34 mouse cellular contexts compared by ENCODE assay signal in the genomic region with DNA sequence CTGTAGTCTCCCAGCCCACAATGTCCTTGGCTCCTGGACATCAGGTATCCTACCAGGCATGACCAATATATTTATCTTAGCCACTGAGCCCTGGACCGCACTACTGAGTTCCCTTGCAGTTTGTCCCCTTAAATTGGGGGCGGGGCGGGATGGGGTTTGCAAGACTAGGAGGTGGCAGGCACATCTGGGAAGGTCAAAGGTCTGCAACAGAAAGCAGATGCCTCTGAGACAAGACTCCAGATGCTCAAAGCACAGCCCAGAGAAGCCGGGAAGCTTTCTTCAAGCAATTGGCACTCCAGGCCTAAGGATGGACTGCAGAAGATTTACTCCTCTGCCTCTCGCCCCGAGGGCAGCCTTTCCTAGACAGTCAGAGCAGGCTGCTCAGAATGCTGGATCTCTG. TPM values are rescaled to one million over a fixed set of nuclear protein-coding genes. Genes with fewer than 3 reads are reported as not detected.
DNase-seq lines count a peak whose midpoint lies in the region; ATAC-seq lines count a peak whose summit lies in the region.
"Had no signal": no experiment of that assay in that cellular context is flagged by ENCODE, and none has a peak within 500 bp of the region (broad histone marks: within the 10 kb centered on the region; RNA-seq: fewer than 3 reads in every experiment).

No protein-coding gene starts in this region.

- H3K9me3 ChIP-seq in kidney, embryonic 15.5 days (replicated peaks), result no peaks in the 10 kb centered on the region
- no peaks in the 10 kb centered on the region for H3K9me3 ChIP-seq in limb, embryonic 11.5 days (ENCODE audit: control insufficient read depth, low read length)
- no peaks in the 10 kb centered on the region for H3K9me3 ChIP-seq in liver, embryonic 12.5 days (replicated peaks)
- H3K9me3 ChIP-seq: embryonic facial prominence, embryonic 15.5 days; forebrain, embryonic 13.5 days; heart, embryonic 13.5 days; liver, embryonic 15.5 days had no signal

- 28% methylated on average over 6 of the region's 6 CpGs for WGBS in kidney, embryonic 15.5 days
- 5% methylated on average over 6 of the region's 6 CpGs for WGBS in limb, embryonic 11.5 days
- 63% methylated on average over 6 of the region's 6 CpGs for WGBS in liver, embryonic 12.5 days (ENCODE audit: insufficient replicate concordance)

- no peak for DNase-seq in kidney, adult 8-10 months
- peak; percentile 81 for DNase-seq in embryo, embryonic 10.5 days (ENCODE audit: low spot score)
- peak; percentile 70 for DNase-seq in embryo, embryonic 9.5 days (ENCODE audit: extremely low spot score)
- DNase-seq in limb, embryonic 11.5 days (ENCODE audit: low spot score), result peak; percentile 59
- DNase-seq in cerebellum, postnatal 36 days, result no peak
- DNase-seq: adrenal gland, adult 2 months; adrenal gland, postnatal 36 days; B cell, adult 2 months; cerebellum, adult 18-20 months; cerebellum, postnatal 10 days; heart, adult 2 months; heart, postnatal 10 days; layer of hippocampus, postnatal 36 days; left cerebral cortex, postnatal 4 days; liver; lung, embryonic 14.5 days; lung, postnatal 36 days; midbrain, embryonic 14.5 days; spleen, adult 18-20 months; thymus, adult 2 months; thymus, postnatal 36 days had no signal

- H3K4me3 ChIP-seq in kidney, embryonic 15.5 days (replicated peaks), result no peak overlapping the region
- no peak overlapping the region for H3K4me3 ChIP-seq in limb, embryonic 11.5 days (ENCODE audit: low read depth, low read length)
- H3K4me3 ChIP-seq in liver, embryonic 12.5 days, result no peak overlapping the region
- H3K4me3 ChIP-seq: embryonic facial prominence, embryonic 15.5 days; forebrain, embryonic 13.5 days; heart, adult 2 months; heart, embryonic 13.5 days; liver, embryonic 15.5 days had no signal

- no peak overlapping the region for H3K27ac ChIP-seq in kidney, embryonic 15.5 days
- no peak overlapping the region for H3K27ac ChIP-seq in limb, embryonic 11.5 days (replicated peaks; ENCODE audit: low read depth, low read length)
- H3K27ac ChIP-seq in liver, embryonic 12.5 days, result no peak overlapping the region
- H3K27ac ChIP-seq: embryonic facial prominence, embryonic 15.5 days; forebrain, embryonic 13.5 days; heart, adult 2 months; heart, embryonic 13.5 days; kidney, postnatal 0 days; liver, embryonic 15.5 days had no signal

- no peak overlapping the region for H3K9ac ChIP-seq in kidney, embryonic 15.5 days
- no peak overlapping the region for H3K9ac ChIP-seq in limb, embryonic 11.5 days (ENCODE audit: low read length)
- H3K9ac ChIP-seq in liver, embryonic 12.5 days, result no peak overlapping the region
- H3K9ac ChIP-seq: embryonic facial prominence, embryonic 15.5 days; forebrain, embryonic 13.5 days; heart, embryonic 13.5 days; liver, embryonic 15.5 days; lung, embryonic 14.5 days had no signal

- H3K36me3 ChIP-seq in kidney, embryonic 15.5 days, result no peaks in the 10 kb centered on the region
- no peaks in the 10 kb centered on the region for H3K36me3 ChIP-seq in limb, embryonic 11.5 days (ENCODE audit: control insufficient read depth, insufficient read depth, low read length)
- H3K36me3 ChIP-seq in liver, embryonic 12.5 days, result no peaks in the 10 kb centered on the region
- H3K36me3 ChIP-seq: embryonic facial prominence, embryonic 15.5 days; heart, embryonic 13.5 days; liver, embryonic 15.5 days had no signal

- H3K27me3 ChIP-seq in kidney, embryonic 15.5 days, result no peaks in the 10 kb centered on the region
- H3K27me3 ChIP-seq in limb, embryonic 11.5 days (ENCODE audit: control insufficient read depth, insufficient read depth, low read length), result no peaks in the 10 kb centered on the region
- no peaks in the 10 kb centered on the region for H3K27me3 ChIP-seq in liver, embryonic 12.5 days (replicated peaks)
- H3K27me3 ChIP-seq: embryonic facial prominence, embryonic 15.5 days; forebrain, embryonic 13.5 days; liver, embryonic 15.5 days had no signal

- peaks cover 13% of the 10 kb centered on the region for H3K4me1 ChIP-seq in kidney, embryonic 15.5 days
- H3K4me1 ChIP-seq in limb, embryonic 11.5 days (ENCODE audit: control insufficient read depth, insufficient read depth, low read length), result no peaks in the 10 kb centered on the region; the same call in none of the 2 replicates
- no peaks in the 10 kb centered on the region for H3K4me1 ChIP-seq in liver, embryonic 12.5 days
- H3K4me1 ChIP-seq: heart, embryonic 13.5 days; liver, embryonic 15.5 days had no signal

- peak; percentile 46; the same call in 1 of the 2 replicates for ATAC-seq in kidney, embryonic 15.5 days (replicated peaks; ENCODE audit: low FRiP score)
- ATAC-seq in limb, embryonic 11.5 days (ENCODE audit: insufficient number of reproducible peaks, low FRiP score, low TSS enrichment, low read depth), result no peak
- ATAC-seq in liver, embryonic 12.5 days, result no peak
- ATAC-seq: activated CD4-positive, CD25-positive, alpha-beta regulatory T cell, adult 4 months; forebrain, embryonic 13.5 days had no signal

- H3K4me2 ChIP-seq in kidney, embryonic 15.5 days, result no peak overlapping the region
- H3K4me2 ChIP-seq in limb, embryonic 11.5 days (ENCODE audit: low read depth, severe bottlenecking), result no peak overlapping the region
- no peak overlapping the region for H3K4me2 ChIP-seq in liver, embryonic 12.5 days
- H3K4me2 ChIP-seq: embryonic facial prominence, embryonic 15.5 days; forebrain, embryonic 13.5 days; heart, embryonic 13.5 days; liver, embryonic 15.5 days; lung, embryonic 14.5 days had no signal

RNA-seq across cellular contexts. Expression of a gene that starts 3.6 kb away (rescaled TPM):
- polyA plus RNA-seq in kidney, embryonic 15.5 days (2015; fragmentation: Nextera tagmentation; extraction: Ambion mirVana), result 0.18 TPM in 1 of 2 replicates, not detected in the other
- polyA plus RNA-seq in limb, embryonic 11.5 days (2014; fragmentation: Nextera tagmentation; extraction: Ambion mirVana), result not detected in 2 replicates
- not detected in 2 replicates for polyA plus RNA-seq in liver, embryonic 12.5 days (2016; fragmentation: Nextera tagmentation; extraction: Ambion mirVana)
- polyA plus RNA-seq: activated CD4-positive, CD25-positive, alpha-beta regulatory T cell, adult 4 months; adrenal gland, adult 2 months; brain, embryonic 14.5 days; cortical plate, adult 2 months; embryonic facial prominence, embryonic 15.5 days; forebrain, embryonic 13.5 days; frontal cortex, adult 2 months; heart, adult 2 months; heart, embryonic 13.5 days; intestine, embryonic 16.5 days; kidney, postnatal 0 days; large intestine, adult 2 months; liver, embryonic 15.5 days; lung, embryonic 14.5 days; midbrain, embryonic 14.5 days; thymus, adult 2 months had no signal

RNA-seq across cellular contexts. Expression of a gene that starts 25.1 kb away (rescaled TPM):
- not detected in 2 replicates for polyA plus RNA-seq in kidney, embryonic 15.5 days (2015; fragmentation: Nextera tagmentation; extraction: Ambion mirVana)
- not detected in 2 replicates for polyA plus RNA-seq in limb, embryonic 11.5 days (2014; fragmentation: Nextera tagmentation; extraction: Ambion mirVana)
- not detected in 2 replicates for polyA plus RNA-seq in liver, embryonic 12.5 days (2016; fragmentation: Nextera tagmentation; extraction: Ambion mirVana)
- polyA plus RNA-seq: activated CD4-positive, CD25-positive, alpha-beta regulatory T cell, adult 4 months; adrenal gland, adult 2 months; brain, embryonic 14.5 days; cortical plate, adult 2 months; embryonic facial prominence, embryonic 15.5 days; forebrain, embryonic 13.5 days; frontal cortex, adult 2 months; heart, adult 2 months; heart, embryonic 13.5 days; intestine, embryonic 16.5 days; kidney, postnatal 0 days; large intestine, adult 2 months; liver, embryonic 15.5 days; lung, embryonic 14.5 days; midbrain, embryonic 14.5 days; thymus, adult 2 months had no signal

RNA-seq across cellular contexts. Expression of a gene that starts 49.1 kb away (rescaled TPM):
- 0.13 TPM in 1 of 2 replicates, not detected in the other for polyA plus RNA-seq in kidney, embryonic 15.5 days (2015; fragmentation: Nextera tagmentation; extraction: Ambion mirVana)
- polyA plus RNA-seq in limb, embryonic 11.5 days (2014; fragmentation: Nextera tagmentation; extraction: Ambion mirVana), result not detected in 2 replicates
- polyA plus RNA-seq in liver, embryonic 12.5 days (2016; fragmentation: Nextera tagmentation; extraction: Ambion mirVana), result not detected in 2 replicates
- polyA plus RNA-seq: activated CD4-positive, CD25-positive, alpha-beta regulatory T cell, adult 4 months; adrenal gland, adult 2 months; brain, embryonic 14.5 days; cortical plate, adult 2 months; embryonic facial prominence, embryonic 15.5 days; forebrain, embryonic 13.5 days; frontal cortex, adult 2 months; heart, adult 2 months; heart, embryonic 13.5 days; intestine, embryonic 16.5 days; kidney, postnatal 0 days; large intestine, adult 2 months; liver, embryonic 15.5 days; lung, embryonic 14.5 days; midbrain, embryonic 14.5 days had no signal

Comparison
In these comparisons a context has a peak if more than half of its experiments do, and no peak if none do; other contexts are left out.
1. DNase-seq: peak in embryo, embryonic 10.5 days (single experiment), embryo, embryonic 9.5 days (single experiment) and limb, embryonic 11.5 days (single experiment); none in kidney, adult 8-10 months (0 of 2) and cerebellum, postnatal 36 days (0 of 2).